Mouse (Mus musculus): Measurements from ENCODE around the gene Alg2.

Gene Alg2

DNA sequence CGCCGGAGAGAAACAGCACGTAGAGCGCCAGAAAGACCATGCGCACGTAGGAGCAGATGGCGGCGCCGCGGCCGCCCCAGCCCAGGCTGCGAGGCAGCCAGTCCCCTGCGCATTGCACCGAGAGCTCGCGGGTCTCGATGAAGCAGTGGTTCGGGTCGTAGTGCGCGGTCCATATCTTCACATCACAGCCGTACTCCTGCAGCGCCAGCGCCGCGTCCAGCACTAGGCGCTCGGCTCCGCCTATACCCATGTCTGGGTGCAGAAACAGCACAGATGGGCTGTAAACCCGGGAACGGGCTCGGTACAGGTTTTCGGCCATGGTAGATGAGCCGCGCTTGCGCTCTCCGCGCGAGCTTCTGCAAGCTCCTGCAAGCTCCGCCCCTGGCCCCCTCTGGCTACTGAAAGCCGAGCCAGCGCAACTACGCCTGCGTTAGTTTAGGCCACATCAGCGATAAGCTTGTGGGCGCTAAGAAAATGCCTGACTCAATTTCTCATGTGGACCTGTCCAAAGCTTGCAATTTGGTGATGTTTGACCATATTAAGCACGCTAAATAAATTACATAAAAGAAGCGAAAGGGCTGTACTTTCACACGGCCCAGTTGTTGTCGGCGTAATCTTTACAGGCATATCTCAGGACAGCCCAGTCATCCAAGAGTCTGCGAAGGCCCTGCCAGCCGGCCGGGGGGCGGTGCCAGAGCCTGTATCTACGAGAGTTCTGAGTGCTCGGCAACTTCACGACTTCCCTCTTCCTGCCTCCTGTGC is at the start of gene Alg2, which contains the start of gene Sec61b:
TSS of gene Alg2 (minus strand) at position 366 of the 762 bp plus-strand sequence.
TSS of gene Sec61b (plus strand) at position 691 of the 762 bp plus-strand sequence.
- DNase-seq (ENCODE audit: extremely low read depth, low read depth): peak; percentile 95

DNA sequence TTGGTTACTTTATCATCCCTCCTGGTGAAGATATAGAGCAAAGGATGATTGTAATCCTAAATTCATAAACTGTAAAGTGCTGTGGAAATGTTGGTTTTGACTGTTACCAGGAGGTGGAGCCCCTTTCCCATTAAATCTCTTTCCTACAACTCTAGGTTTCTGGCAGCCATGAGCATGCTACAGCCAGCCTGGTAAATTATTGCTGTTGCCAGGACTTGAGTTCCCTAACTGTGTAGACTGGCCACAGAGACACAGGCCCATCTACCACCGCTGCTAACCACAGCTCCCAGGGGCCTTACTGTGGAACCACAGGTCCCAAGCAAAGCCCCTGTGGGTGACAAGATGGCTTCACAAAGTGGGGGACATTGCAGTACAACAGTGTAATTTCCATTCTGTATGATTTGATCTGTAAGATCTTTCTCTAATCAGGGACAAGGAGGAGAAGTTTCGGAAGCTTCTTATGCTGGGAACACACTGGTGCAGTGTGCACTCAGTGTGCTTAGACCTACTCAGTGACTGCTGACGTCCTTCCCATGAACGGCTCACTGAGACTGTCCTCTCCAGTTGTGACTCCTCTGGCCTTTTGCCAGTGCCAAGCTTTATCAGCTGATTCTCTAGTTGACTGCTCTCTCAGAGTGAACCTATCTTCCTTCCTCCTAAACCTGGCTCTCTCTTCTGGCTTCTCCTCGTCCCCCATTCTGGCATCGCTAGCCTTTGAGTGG is 47.9 kb upstream of the Alg2 start:
- DNase-seq (ENCODE audit: extremely low read depth, low read depth): no peak

DNA sequence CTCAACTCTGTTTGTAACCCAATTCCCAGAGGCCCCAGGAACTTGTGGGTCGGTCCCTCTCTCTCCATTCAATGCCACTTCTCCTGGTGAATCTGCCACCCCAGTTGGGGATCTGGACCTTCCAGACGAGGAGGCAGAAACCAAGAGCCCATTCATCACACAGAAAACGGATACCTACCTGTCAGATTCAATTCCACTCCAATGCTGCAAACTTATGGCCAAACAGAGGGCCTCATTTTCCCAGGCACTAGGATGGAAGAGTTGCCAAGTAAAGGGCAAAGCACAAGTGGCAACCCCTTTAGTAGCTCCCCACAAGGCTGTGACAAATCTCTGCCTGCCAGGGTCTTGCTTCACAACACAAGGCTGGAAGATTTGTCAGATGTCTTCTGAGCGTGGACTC is 45.9 kb upstream of the Alg2 start:
- DNase-seq (ENCODE audit: extremely low read depth, low read depth): no peak

DNA sequence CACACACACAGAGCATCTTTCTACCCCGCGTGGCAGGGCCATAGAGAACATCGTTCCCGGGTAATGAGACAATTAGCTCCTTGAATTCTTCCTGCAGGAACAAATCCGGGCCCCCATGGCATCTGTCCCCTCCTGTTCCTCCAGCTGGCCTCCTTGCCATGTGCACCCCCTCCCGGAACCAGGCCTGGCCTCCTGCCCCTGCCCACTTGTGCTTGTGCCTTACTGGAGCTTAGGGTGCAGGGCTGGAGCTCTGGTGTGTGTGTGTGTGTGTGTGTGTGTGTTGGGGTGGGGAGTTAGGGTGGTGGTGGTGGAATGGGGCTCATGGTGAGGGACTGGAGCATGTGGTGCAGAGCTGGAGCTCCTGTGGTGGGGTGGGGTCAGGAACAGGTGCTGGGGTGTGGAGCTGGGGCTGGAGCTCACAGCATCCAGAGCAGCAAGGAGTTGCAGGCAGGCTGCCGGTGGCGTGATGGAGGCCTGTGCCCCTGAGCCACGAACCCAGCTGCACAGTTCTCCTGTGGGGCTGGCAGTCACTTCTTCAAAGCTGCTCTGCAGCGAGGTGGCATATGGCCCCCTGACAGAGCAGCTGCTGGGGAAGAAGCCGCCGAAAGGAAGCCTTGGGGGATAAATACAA is 44.5 kb upstream of the Alg2 start:
- DNase-seq (ENCODE audit: extremely low read depth, low read depth): no peak

DNA sequence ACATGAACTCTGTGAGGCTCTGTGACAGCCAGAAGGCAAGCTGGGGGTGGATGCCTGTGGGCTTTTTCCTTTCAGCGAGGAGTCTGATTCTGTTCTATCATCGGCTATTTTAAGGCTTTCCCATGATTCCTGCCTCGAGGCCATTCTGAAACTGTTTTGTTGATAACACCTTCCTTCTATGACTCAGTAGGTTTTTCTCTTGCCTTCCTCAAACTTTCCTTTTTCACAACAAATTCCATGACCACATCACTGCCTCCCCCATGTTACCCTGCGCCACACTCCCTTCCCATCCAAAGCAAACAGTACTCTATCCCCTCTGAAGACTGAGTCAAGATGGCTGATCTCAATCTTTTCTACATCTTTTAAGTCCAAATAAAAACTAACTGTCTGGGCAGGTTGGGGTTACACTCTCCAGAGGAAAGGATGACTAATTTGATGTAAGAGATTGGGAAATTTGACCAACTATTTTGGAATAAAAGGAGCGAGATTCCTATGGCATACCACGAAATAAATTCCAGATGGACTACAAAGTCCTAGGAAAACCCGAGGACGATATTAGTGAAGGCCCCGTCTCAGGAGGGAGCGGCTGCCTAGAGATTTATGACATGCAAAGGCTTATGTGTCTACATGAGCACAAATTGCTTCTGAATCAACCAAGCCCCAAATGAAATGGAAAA is 30.8 kb upstream of the Alg2 start:
- DNase-seq (ENCODE audit: extremely low read depth, low read depth): no peak

DNA sequence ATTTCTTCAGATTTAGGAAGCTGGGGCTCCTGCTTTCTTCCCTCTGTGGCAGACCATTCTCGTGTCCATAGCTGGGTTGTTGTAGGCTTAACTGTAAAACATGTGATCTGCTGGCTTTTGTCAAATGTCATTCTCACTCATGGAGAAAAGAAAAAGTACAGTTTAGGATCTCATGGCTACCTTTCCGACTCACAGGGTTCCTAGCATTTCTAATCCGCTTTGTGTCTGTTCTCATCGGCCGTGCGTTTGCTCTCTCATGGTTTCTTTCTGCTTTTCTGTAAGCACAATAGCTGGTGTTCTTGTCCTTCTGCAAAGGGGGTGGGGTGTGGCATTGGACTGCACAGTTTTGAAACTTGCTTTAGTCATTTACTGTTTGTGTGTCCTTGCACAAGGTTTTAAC is 28.9 kb upstream of the Alg2 start:
- DNase-seq (ENCODE audit: extremely low read depth, low read depth): no peak

DNA sequence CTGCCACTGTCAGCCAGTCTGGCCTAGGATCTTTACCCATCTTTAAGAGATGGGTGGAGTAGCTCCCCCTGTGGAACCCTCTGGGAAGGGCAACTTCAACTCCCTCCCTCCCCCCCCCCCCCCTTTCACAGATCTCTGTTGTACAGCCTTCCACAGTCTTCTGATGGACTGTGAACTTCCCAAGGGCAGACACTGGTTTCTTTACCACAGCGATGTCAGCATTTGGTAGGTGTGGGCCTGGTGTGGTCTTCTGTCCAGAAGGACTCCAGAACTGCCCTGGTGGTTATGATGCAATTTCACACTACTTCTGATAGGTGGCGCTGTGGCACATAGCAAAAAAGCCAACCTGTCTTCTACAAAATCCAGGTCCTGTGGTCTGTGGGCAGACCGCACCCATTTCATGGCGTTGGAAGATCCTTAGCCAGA is 28.4 kb upstream of the Alg2 start:
- peak; percentile 28 for DNase-seq (ENCODE audit: extremely low read depth, low read depth)

DNA sequence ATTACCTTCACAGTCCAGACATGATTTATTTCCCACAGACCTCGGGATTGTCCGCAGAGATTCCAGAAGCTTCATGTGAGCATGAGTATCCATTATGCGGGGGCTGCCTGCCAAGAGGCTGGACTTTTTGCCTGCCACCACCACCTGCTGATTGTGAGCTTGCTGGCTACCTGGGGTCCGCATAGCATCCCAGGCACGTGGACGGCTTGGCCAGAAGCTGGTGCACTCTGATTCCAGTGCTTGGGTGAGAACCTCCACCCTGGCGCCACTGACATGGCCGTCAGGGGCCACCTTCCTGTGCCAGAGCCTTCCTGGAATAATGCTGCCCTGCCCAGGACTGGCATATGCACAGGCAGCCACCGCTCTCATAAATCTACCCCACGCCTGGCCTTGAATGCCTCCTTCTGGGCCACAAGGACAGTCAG is 25.0 kb upstream of the Alg2 start:
- DNase-seq (ENCODE audit: extremely low read depth, low read depth): no peak

DNA sequence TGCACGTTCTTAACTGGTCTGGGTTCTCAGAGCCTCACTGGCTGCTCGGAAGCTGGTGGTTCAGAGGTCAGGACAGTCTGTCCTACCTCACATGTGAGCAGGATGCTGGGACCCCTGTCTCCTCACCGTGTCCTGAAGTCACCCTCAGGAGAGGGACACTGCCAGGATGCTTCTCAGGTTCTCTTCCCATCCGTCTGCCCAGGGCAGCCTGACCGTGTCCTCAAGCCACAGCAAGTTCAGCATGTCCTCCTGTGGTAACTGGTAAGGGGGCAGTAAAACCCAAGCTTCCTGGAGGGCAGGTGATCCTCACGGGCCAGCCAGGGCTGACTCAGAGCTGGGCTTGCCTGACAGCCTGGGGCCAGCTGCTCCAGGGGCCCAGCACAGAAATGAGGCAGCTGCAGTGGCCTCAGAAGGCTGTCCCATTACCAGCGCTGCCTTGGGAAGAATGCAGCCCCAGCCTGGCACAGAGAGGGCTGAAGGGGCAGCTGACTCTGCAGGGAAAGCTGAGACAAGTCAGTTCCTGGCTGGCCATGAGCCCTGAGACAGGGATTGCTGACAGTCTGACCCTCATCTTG is 23.8 kb upstream of the Alg2 start:
- DNase-seq (ENCODE audit: extremely low read depth, low read depth): no peak

DNA sequence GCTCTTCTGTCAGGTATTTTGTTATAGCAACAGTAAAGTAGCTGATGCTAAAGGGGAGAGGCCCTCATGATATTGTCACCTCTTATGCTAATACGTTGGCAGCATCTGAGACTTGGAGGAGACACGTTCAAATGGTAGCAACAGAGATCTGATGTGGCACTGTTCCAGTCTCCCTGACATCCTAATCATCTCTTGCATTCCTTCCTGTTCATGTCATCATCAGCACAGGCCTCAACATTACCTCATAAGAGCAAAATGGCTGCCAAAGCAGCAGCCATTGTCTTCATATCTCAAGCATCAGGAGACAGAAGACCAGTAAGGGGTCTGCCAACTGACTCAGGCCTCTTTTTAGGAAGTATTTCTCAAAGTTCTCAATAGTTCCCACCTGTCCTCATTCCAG is 20.6 kb upstream of the Alg2 start:
- peak; percentile 16 for DNase-seq (ENCODE audit: extremely low read depth, low read depth)

DNA sequence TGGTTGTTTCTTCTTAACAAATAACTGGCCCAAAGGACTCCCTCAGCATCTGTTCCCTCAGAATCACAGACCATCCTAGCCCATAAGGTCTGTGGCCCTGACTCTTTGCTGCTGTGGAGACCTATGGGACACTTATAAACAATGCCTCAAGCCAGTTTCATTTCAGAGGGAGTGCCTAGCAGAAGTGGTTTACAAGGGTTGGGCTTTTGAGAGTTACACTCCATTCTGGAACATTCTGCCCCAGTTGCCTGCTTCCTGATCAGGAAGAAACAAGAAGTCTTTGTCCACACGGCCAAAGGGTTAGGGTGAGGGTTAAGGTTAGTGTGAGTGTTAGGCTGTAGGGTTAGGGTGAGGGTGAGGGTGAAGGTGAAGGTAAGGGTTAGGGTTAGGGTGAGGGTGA is 20.0 kb upstream of the Alg2 start:
- DNase-seq (ENCODE audit: extremely low read depth, low read depth): no peak

DNA sequence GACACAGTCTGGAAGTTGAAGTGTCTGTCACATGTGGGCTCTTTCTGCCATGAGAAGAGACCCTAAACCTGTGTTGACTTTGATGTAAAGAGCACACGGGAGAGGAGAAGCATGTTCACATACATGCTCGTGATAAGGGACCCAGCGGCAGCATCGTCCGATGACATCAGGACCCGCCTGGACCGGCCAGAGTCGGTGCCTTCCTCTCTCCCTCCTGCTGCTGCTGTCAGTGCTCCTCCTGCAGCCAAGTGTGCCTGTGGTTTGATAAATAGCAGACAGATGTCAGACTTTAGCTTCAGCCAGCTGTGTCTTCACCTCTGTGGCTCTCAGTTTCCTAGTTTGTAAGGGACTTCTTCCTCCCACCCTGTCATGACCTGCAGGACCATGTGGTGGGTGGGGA is 19.3 kb upstream of the Alg2 start:
- DNase-seq (ENCODE audit: extremely low read depth, low read depth): no peak

DNA sequence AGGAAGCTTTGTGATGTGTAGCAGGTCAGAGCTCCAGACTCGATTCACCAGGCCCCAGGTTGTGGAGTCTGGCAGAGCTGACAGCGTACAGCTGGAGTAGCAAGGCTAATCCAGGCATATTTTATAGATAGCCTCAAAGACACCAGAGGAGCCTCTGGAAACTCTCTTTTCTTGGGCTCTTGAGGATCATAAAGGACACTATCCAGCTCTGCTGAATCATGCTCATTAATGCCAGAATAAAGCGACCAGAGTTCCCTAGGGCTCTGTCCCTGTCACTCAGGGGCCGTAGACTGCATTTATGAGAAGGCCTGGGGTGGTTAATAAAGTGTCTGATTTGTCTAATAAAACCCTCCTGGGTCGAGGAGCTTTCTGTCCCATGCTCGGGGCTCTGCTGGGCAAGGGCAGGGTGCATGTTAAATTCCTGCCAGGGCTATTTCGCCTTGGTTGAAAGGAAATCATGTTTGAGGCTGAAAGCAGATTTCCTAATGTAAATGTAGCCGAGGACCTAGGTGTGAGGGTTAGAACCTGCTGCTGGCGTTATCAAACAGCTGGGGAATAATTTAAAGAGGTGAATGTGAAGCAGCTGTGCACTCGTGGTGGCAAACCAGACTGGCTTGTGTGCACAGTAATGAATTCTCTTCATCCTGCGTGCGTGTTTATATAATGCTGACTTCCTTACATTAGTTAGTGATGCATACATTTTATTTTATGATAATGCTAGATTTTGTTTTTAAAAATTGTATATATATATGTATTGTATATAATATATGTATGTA is 18.4 kb upstream of the Alg2 start:
- DNase-seq (ENCODE audit: extremely low read depth, low read depth): no peak

DNA sequence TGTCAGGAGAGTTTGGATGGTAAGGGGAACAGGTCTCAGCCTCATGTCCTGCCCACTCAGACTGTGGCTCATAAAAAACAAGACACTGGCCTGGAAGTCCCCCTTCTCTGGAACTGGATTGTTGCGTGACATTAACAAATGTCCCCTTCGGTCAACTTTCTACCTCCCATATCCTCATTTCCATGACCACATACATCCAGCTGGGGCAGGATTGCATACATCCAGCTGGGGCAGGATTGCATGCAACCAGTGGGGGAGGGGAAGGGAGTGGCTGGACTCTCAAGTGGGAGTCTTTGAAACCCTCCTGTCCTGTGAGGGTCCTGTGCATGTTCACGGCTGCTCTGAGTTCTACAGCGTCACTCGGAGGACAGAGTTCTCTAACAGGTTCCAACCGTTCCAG is 17.1 kb upstream of the Alg2 start:
- DNase-seq (ENCODE audit: extremely low read depth, low read depth): no peak

DNA sequence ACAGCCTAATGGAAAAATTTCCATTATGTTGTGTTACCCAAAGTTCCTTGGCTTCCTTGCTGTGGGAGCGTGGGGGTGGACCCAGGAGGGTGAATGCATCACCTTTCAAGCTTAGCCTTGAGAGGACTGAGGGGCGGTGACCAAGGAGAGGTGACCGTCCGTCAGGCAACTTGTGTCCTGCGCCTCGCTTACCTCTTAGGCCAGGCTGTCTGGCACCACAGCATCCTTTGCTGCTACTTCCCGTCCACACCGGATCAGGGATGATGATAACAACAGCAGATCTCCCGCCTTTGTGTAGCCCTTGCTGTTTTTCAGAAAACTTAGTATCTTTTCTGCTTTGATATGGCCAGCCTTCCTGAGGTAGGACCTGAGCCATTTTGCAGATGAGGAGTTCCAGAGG is 6.4 kb upstream of the Alg2 start:
- DNase-seq (ENCODE audit: extremely low read depth, low read depth): no peak

DNA sequence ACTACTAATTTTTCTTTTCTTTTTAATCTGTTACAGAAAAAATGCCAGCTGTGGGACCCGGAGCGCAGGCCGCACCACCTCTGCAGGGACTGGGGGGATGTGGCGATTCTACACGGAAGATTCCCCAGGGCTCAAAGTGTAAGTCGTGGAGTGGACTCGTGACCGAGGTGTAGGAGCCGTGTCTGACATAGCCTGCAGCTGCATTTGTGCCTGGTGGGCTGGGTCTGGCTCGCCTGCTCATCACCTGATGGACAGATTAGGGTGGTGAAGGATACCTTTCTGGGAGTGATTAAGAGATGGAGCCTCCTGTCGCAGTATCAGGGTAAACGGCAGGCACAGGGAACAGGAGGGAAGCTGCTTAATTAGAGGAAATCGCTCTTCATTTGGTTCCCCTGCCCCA is 6.0 kb upstream of the Alg2 start:
- DNase-seq (ENCODE audit: extremely low read depth, low read depth): no peak

DNA sequence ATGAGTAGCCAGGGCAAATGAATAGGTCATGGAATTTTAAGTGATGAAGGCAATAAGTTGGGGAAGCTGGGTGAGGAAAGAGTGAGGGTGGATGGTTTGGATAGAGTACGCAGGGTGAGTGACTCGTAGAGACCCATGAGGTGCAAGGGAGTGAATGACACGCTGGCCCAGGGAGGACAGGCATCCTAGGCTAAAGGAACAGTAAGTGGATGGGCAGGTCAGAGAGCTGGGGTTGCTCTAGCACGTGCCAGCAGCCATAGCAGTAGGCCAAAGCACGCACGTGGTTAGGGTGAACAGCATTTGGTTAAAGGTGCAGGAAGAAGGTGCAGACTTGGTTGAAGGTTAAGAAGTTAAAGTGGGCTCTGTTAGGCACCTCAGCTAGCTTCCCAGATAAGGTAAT is 3.4 kb upstream of the Alg2 start:
- no peak for DNase-seq (ENCODE audit: extremely low read depth, low read depth)

DNA sequence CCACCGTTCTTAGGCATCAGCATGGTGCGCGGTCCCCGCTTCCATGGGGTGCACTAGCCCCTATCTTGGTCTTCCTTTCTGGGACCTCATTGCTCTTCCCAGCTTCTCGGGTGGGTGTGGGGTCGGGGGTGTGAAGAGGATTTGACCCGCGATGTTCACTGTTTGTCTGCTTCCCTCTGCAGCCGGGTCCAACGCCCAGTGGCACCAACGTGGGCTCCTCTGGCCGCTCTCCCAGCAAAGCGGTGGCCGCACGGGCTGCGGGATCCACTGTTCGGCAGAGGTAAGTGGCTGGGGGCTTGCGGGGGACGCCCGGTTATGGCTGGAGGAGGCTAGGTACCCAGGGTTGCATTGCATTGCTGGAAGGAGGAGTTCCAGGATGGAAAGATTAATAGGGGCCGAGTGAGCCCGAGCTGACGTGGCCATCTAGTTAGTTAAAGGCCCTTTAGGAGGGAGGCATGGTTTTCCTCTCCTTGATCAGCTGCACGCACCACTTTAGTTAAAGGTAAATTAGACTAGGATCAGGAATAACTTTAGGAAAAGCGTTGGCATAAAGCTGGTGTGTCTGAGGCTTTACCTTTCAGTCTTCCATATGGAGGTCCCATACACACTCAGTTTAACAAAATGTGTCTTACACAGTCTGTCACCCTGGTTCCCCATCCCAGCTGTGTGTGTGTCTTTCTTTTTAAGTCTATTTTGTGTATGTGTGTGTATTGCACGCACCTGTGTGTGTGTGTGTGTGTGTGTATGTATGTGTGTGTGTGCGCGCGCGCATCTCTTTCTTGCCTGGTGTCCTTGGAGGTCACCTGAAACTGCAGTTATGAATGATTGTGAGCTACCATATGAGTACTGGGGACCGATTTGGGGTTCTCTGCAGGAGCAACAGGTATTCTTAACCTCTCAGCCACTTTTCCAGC is 854 bp upstream of the Alg2 start:
- DNase-seq (ENCODE audit: extremely low read depth, low read depth): peak; percentile 13

DNA sequence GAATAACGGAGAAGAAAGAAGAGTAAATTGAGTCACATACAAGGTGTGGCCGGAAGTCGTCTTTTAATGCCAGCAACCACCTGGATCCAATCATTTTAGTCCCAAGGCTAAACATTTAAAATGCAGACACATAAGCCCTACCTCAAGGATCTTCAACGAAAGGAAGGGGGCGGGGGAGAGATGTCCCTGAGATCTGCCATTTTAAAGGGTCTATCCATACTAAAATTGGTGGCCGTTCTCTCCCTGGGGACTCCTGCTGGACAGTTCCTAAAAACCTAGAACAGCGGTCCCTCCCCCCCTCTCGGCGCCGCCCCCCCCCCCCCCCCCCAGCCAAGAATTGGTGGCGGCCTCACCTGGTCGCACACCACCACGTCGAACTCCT is 556 bp downstream of the Alg2 start:
- peak; percentile 23 for DNase-seq (ENCODE audit: extremely low read depth, low read depth)

DNA sequence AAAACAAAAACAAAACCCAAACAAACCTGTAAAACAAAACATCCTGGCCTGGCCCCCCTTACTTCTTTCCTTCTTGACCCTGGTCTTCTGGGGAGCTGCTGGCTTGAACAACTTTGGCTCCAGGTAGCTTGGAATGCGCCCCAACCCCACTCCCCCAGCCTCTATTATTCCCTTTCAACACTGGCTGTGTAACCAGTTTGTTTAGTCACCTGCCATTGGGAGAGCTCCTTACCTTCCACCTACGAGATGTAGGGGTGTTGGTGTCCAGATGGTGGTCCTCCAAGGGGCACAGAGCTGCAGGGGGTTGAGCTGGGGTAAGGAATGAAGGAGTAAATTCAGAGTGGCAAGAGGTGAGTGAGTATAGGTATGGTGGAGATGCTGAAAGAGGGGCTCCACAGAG is 6.9 kb downstream of the Alg2 start:
- DNase-seq (ENCODE audit: extremely low read depth, low read depth): no peak
